Mouse (Mus musculus): ENCODE measurements around the gene Smarca5. TPM values are rescaled to one million over a fixed set of nuclear protein-coding genes. Genes with fewer than 3 reads are reported as not detected.

Gene Smarca5
- 178 TPM for polyA plus RNA-seq (2017; shearing (Covaris generic))

DNA sequence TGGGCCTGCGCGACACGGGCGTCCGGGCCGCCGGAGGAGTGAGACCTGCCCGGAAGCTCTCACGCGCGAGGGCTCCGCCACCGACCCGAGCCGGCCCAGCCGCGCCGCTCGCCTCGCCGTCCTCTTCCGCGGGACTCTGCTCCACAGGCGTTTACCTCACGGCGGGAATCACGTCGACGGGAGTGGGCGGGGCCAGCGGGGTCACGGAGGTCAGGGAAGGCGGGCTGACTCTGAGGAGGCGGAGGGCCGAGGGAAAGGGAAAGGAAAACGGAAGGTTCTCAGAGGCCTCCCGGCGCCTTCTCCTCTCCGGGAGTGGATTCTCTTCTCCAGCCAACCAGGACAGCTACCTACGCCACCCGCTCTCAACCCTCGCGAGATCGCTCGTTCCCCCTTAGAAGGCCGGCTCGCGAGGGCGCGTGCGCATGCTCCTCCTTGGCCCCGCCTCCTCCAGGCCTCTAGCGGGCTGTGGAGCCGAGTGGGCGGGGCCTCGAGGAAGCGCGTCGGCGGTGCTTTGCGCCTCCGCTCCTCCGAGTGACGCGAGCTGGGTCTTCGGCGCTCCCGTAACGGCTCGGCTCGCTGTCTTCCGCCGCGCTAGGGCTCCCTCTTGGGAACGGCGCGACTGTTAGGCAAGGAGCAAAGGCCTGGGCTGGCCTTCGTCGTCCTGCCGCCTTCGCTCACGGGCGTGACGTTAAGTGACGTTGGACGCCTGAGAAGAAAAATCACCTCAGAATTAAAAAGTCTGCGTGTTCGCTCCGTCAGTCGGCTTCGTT, at the start of gene Smarca5:
Gene Smarca5, minus strand, starts transcription at position 343 of the 770 bp plus-strand sequence.

Other genes with a start within 250 kb of the Smarca5 start
- gene Gypa, start 245.7 kb downstream of the Smarca5 start, polyA plus RNA-seq (2017; shearing (Covaris generic)), result not detected
- gene Frem3, start 128.4 kb downstream of the Smarca5 start, polyA plus RNA-seq (2017; shearing (Covaris generic)), result not detected
- not detected for gene Gab1, start 141.0 kb upstream of the Smarca5 start, polyA plus RNA-seq (2017; shearing (Covaris generic))

All from effector memory CD4-positive, alpha-beta T cell, adult 7 months (primary cell).